Mouse (Mus musculus) cerebellum, adult 18-20 months (tissue): ENCODE measurements around the gene Gm21976.

Source experiments
- DNase-seq, 2 experiments: peaks; one replicate each; pipeline ENCODE4 v3.0.0; 2021

Gene Gm21976

DNA sequence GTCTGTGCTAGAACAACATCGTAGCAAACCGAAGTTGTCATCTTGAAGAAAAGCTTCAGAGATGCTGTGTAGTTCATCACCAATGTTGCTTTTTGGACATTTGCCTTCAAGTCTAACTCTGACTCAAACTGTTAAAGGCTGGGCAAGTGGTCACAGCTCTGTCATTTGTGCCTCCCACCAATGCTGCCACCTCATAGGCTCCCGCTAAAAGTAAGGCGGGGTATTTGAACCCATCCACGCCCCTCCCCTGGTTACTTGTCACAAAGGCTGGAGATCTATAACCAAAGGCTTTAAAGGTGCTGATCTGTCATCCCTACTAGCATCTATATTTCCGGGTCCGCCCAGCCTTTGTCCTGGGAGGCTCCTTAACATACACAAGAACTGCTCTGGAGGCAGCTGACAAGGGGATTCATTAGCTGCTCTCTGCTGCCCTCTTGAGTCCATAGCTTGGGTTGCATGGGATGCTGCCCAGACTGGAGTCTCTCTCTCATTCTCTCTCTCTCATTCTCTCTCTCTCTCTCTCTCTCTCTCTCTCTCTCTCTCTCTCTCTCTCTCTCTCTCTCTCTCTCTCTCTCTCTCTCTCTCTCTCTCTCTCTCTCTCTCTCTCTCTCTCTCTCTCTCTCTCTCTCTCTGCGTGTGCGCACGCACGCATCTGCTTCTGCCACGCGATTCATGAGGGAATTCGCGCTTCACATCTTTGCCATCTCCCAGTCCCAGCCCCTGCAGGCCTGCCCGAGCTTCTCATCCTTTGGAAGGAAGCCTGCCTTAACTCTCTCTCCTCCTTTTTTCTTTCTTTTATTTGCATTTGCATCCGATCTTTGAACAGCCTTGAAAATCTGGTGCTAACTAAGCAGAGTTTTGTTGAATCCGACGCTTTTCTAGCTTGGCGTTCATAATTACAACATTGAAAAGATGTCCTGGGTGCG, 19.4 kb downstream of the Gm21976 start:
- peak; percentile 76 to 78 for DNase-seq

- no peak for DNase-seq
Measured at GRCm38 (mm10) chr13:98305257-98305656, 25.6 kb downstream of the Gm21976 start.

DNA sequence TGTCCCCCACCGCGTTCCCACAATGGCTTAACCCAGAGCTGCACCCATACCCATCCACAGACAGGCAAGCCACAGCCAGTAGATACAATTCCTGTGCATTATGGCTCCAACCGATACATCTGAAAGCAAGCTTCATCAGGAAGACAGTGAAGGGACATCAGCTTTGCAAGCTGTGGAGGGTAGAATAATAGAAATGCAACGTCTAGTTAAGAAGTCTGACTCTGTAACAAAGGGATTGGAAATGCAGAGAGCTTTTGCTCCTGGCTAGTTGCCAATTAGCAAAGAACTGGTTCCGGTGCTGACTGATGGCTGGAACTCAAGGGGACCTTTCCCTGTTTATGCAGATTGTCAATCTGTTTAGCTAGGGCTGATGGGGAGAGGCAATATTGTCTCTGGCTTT, 26.7 kb downstream of the Gm21976 start:
- no peak for DNase-seq

- no peak for DNase-seq
Measured at GRCm38 (mm10) chr13:98306852-98307475, 27.3 kb downstream of the Gm21976 start.

DNA sequence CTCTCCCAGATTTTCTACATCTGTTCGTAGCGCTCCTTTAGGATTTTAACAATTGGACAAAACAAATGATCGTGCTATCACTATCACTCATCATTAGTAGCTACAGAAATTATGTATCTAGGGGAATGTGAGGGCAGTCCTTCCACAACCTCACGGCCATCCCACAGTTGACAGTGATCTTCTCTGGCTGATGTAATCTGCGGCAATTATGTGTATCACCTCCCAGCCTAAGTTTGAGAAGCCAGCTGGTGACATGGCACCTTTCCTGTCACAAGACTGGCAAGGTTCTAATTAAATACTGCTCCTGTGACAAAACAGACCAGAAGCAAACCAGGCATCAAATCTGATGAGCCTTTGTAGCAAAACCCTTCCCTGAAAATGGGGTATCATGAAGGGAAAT, 28.3 kb downstream of the Gm21976 start:
- no peak for DNase-seq

DNA sequence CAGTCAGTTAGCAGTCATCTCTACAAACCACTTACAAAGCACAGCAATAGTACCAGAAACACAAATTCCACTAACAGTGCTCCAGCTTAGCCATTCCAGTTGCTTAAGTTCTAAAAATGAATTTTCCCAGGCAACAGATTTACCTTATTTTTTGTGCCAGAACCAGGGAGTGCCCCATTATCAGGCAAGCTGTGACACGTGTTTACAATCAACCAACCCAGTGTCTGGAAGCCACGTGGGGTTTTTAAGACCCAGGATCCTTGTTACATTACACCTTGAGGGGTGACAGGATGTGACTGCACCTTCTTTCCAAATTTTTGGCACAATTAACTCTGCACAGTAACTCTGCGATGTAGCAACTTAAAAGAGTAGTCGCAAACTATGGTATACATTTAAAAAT, 29.0 kb downstream of the Gm21976 start:
- no peak for DNase-seq

DNA sequence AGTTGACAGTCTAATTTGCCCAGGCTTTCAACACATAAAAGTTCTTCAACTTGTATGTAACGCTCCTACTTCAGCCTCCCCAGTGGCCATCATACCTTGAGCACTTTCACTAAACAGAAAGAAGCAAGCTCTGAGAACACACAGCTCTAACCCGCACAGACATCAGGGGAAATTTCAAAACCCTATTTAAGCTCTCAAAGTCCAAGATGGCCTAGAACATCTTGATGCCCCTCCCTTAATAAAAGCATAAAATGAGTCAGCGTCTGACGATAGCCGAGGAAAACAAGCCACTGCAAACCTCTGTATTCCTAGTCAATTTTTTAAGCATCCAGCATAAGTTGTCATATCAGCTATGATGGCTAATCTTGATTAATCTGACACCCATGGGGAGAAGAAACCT, 31.9 kb downstream of the Gm21976 start:
- DNase-seq: no peak

GRCm38 (mm10) chr13:98313631-98314030, 33.9 kb downstream of the Gm21976 start:
- DNase-seq: no peak

DNA sequence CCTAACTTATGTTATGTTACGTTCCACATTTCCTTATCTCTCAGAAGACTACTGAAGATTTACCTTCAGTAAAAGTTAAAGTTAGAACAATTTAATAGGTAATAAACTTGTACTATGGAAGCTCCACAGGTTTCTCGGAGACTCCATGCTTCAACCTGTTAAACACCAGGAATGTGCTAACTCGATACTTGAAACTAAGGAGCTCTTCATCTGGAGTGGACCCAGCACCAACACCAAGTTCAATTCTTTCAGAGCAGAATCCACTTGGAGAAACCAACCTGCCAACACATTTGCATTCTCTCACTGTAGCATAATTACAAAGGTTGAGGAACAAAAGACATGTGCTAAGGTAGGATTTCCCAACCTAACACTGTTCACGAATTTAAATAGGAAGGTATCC, 35.4 kb downstream of the Gm21976 start:
- no peak for DNase-seq

- DNase-seq: no peak
Measured at GRCm38 (mm10) chr13:98316140-98316479, 36.4 kb downstream of the Gm21976 start.

GRCm38 (mm10) chr13:98316480-98317245, 37.0 kb downstream of the Gm21976 start, which contains the start of gene Btf3:
TSS of gene Btf3 (minus strand) at chr13:98317006.
- peak; percentile 94 to 96 for DNase-seq

GRCm38 (mm10) chr13:98317246-98317677, 37.6 kb downstream of the Gm21976 start:
- no peak for DNase-seq

GRCm38 (mm10) chr13:98317911-98318310, 38.2 kb downstream of the Gm21976 start:
- no peak for DNase-seq

- no peak for DNase-seq
Measured at GRCm38 (mm10) chr13:98325034-98325433, 45.3 kb downstream of the Gm21976 start.

DNA sequence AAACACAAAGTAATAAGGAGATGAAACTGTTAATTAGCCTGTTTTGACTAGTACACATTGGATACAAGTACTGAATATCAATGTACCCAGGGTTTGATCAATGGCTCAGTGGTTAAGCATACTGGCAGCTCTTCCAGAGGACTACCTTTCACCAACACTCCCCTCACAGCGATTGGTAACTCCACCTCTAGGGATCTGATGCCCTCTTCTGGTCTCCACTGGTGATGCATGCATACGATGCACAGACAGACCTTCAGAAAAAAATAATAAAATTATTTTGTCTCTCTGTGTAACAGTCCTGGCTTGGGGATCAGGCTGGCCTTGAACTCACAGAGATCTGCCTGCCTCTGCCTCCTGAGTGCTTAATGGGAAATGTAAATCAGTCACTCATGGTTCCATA, 52.4 kb downstream of the Gm21976 start:
- no peak for DNase-seq

- DNase-seq: no peak
Measured at GRCm38 (mm10) chr13:98336205-98336604, 56.5 kb downstream of the Gm21976 start.

GRCm38 (mm10) chr13:98340506-98340905, 60.8 kb downstream of the Gm21976 start:
- DNase-seq: no peak

- no peak for DNase-seq
Measured at GRCm38 (mm10) chr13:98349491-98349890, 69.8 kb downstream of the Gm21976 start.

GRCm38 (mm10) chr13:98351527-98351926, 71.8 kb downstream of the Gm21976 start:
- DNase-seq: no peak

GRCm38 (mm10) chr13:98352381-98352975, 72.8 kb downstream of the Gm21976 start:
- DNase-seq: no peak

GRCm38 (mm10) chr13:98353709-98354089, 74.0 kb downstream of the Gm21976 start:
- peak in 1 of 2 experiments; percentile 10 for DNase-seq

- peak in 1 of 2 experiments; percentile 12 for DNase-seq
Measured at GRCm38 (mm10) chr13:98354090-98354801, 74.6 kb downstream of the Gm21976 start, which contains the start of gene Foxd1. TSS of gene Foxd1 (plus strand) at chr13:98354242.
